Mouse (Mus musculus) forebrain, embryonic 10.5 days (tissue): ENCODE data around the gene Tnf. TPM values are rescaled to one million over a fixed set of nuclear protein-coding genes. Genes with fewer than 3 reads are reported as not detected.

Source experiments
- DNase-seq: peaks from one replicate; pipeline ENCODE4 v3.0.0-alpha.2; 2017; ENCODE audit warnings: low spot score; ENCODE audit errors: extremely low spot score
- H3K27ac ChIP-seq: fragments of 300-500 bp; sonication (generic); 2 replicates; pipeline ENCODE4 v1.5.1; 2016; ENCODE audit warnings: mild to moderate bottlenecking
- H3K27me3 ChIP-seq: fragments of 300-500 bp; sonication (generic); 2 replicates; pipeline ENCODE4 v1.6.1; 2016; ENCODE audit warnings: mild to moderate bottlenecking; ENCODE audit not compliant: poor library complexity, severe bottlenecking
- H3K36me3 ChIP-seq: fragments of 300-500 bp; sonication (generic); replicated peaks from 2 replicates; pipeline ENCODE4 v1.6.1; 2016; ENCODE audit warnings: mild to moderate bottlenecking, moderate library complexity
- H3K4me1 ChIP-seq: fragments of 300-500 bp; sonication (generic); 2 replicates; pipeline ENCODE4 v1.6.1; 2016
- H3K4me3 ChIP-seq: fragments of 300-500 bp; sonication (generic); 2 replicates; pipeline ENCODE4 v1.5.1; 2016; ENCODE audit warnings: mild to moderate bottlenecking, moderate library complexity
- H3K9me3 ChIP-seq: fragments of 300-500 bp; sonication (generic); 2 replicates; pipeline ENCODE4 v1.6.1; 2016; ENCODE audit warnings: mild to moderate bottlenecking, moderate library complexity
- WGBS: fragments of 180-500 bp; shearing (Covaris S2); methylation state at CpG from one replicate; pipeline ENCODE4 v1.1.7; 2016; 5-methylcytosine and 5-hydroxymethylcytosine counted together
- polyA plus RNA-seq: library from polyadenylated mRNA; unstranded; fragments of >200 nt; fragmentation: Nextera tagmentation; extraction: Ambion mirVana; gene quantifications from 2 replicates; pipeline ENCODE4 v1.2.1, GENCODE M21; 2016

Tnf gene
- polyA plus RNA-seq, 1 experiment from 2014 or later: 0.10 TPM

- 89% methylated on average over 5 of the region's 5 CpGs for WGBS
Measured at GRCm38 (mm10) chr17:35192924-35193323, 8.9 kb downstream of the Tnf start.

DNA sequence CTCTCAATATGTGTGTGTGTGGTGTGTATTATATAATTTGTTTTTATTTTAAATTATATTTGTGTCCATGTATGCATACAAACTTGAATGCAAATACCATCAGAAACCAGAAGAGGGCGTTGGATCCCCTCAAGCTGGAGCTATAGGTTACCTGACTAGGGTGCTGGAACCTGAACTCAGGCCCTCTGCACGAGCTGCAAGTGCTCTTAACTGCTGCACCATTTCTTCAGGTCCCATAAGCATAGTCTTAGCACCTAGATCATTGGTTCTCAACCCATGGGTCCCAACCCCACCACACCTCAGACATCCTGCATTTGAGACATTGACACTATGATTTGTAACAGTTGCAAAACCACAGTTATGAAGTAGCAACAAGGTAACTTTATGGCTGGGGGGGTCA lies 10.1 kb downstream of the Tnf start:
- H3K27ac ChIP-seq: no peak overlapping the region
- no peak overlapping the region for H3K4me3 ChIP-seq
- DNase-seq: no peak
- WGBS: 67% methylated on average over 2 of the region's 2 CpGs
- H3K36me3 ChIP-seq: no peaks in the 10 kb centered on the region
- H3K27me3 ChIP-seq: peaks cover 35% of the 10 kb centered on the region
- H3K4me1 ChIP-seq: peaks cover 31% of the 10 kb centered on the region
- no peaks in the 10 kb centered on the region for H3K9me3 ChIP-seq

More at GRCm38 (mm10) chr17:35192924-35193323, 8.9 kb downstream of the Tnf start:
- Histone ChIP-seq H3K9me3 (no peaks in the 10 kb centered on the region), H3K36me3 (no peaks in the 10 kb centered on the region), H3K4me3 (no peak overlapping the region), H3K4me1 (peaks cover 29% of the 10 kb centered on the region), H3K27ac (no peak overlapping the region), H3K27me3 (peaks cover 47% of the 10 kb centered on the region)
- DNase-seq: no peak

DNA sequence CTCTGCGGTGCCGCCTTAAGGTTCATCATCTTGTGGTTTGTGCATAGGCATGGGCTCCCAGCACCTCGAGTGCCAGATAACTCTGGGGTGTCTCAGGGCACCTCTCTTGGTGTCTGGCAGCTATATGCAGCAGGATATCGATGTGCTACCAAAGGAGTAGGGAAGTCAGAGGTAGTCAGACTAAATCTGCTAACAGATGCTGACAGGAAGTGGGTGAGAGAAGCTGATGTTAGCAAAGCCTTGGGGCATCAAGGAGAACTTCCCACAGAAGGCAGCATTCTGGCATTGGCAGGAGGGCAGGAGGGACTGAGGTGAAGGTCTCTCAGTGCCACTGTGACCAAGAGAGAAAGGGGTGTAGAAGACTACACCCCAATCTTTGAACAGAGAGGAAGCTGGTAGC lies 11.7 kb downstream of the Tnf start:
- no peaks in the 10 kb centered on the region for H3K9me3 ChIP-seq
- WGBS: 76% methylated on average over 4 of the region's 4 CpGs
- H3K27ac ChIP-seq: no peak overlapping the region
- H3K27me3 ChIP-seq: peaks cover 19% of the 10 kb centered on the region
- DNase-seq: no peak
- H3K4me1 ChIP-seq: peaks cover 34% of the 10 kb centered on the region
- no peaks in the 10 kb centered on the region for H3K36me3 ChIP-seq
- no peak overlapping the region for H3K4me3 ChIP-seq

DNA sequence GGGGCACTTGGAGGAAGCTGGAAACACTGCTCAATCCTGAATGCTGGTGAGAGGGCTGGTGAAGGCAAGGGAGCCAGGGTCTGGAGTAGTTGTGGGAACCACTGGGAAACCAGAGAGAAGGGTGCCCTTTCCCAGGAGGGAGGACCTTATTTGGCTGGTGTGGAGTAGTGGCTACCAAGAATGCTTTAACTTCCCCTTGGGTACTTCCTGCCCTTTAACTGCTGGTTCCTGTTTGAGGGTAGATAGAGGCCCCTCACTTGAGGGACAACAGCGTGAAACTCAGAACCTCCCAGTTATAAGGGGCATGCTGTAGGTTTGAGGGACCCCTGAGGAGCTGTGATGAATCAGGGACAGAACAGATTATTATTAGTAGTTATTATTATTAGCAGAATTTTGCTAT lies 12.6 kb downstream of the Tnf start:
- Histone ChIP-seq H3K4me3 (no peak overlapping the region), H3K36me3 (no peaks in the 10 kb centered on the region)
- DNase-seq: no peak

GRCm38 (mm10) chr17:35187959-35188610 lies 13.7 kb downstream of the Tnf start, which contains the start of gene Lst1:
Lst1 (minus strand) TSS chr17:35188439.
- 0 out of 2 replicates have a peak within 1 kb of the TSS, but pooled peaks have one; percentile 53 for H3K27ac ChIP-seq
- no peaks in the 10 kb centered on the region for H3K36me3 ChIP-seq
- DNase-seq: no peak
- no peaks in the 10 kb centered on the region for H3K27me3 ChIP-seq
- no peak within 1 kb of the TSS for H3K4me3 ChIP-seq
- WGBS: 80% methylated on average over 7 of the region's 7 CpGs
- H3K9me3 ChIP-seq: no peaks in the 10 kb centered on the region
- H3K4me1 ChIP-seq: peaks cover 27% of the 10 kb centered on the region

More for the DNA sequence above, 12.6 kb downstream of the Tnf start:
- 65% methylated on average over 1 of the region's 1 CpGs for WGBS
- Histone ChIP-seq H3K27me3 (peaks cover 10% of the 10 kb centered on the region), H3K4me1 (peaks cover 30% of the 10 kb centered on the region), H3K9me3 (no peaks in the 10 kb centered on the region), H3K27ac (0 out of 2 replicates have a peak overlapping the region, but pooled peaks have one; percentile 15)

GRCm38 (mm10) chr17:35187345-35187744 lies 14.5 kb downstream of the Tnf start:
- Histone ChIP-seq H3K9me3 (no peaks in the 10 kb centered on the region), H3K27me3 (no peaks in the 10 kb centered on the region), H3K27ac (0 out of 2 replicates have a peak overlapping the region, but pooled peaks have one; percentile 53), H3K4me3 (no peak overlapping the region), H3K4me1 (peaks cover 27% of the 10 kb centered on the region), H3K36me3 (no peaks in the 10 kb centered on the region)
- WGBS: 79% methylated on average over 4 of the region's 4 CpGs
- DNase-seq: no peak

DNA sequence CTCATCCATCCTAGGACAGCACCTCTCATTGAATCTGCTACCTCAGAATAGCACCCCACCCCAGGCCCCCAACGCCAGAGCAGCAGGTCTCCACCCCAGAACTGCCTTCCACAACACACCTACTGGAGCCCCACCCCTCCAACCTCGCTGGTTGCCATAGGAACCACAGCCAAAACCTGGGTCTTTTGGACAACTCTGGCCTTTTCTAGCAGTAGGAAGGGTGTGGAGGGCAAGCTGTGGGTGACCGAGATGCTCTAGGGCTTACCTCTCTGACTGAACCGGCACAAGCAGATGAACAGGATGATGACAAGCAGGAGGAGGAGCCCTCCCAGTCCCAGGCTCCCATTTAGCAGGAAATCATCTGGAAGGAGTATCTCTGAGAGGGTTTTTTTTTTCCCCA lies 15.1 kb downstream of the Tnf start:
- Histone ChIP-seq H3K36me3 (no peaks in the 10 kb centered on the region), H3K27ac (peak overlapping the region; percentile 86), H3K4me3 (peak overlapping the region; percentile 57), H3K27me3 (no peaks in the 10 kb centered on the region), H3K4me1 (peaks cover 27% of the 10 kb centered on the region), H3K9me3 (no peaks in the 10 kb centered on the region)
- DNase-seq: peak; percentile 40
- under 1% methylated on average over 4 of the region's 4 CpGs for WGBS

GRCm38 (mm10) chr17:35185639-35186611 lies 15.9 kb downstream of the Tnf start:
- H3K4me1 ChIP-seq: peaks cover 27% of the 10 kb centered on the region
- DNase-seq: peak; percentile 62
- 4% methylated on average over 18 of the region's 18 CpGs for WGBS

DNA sequence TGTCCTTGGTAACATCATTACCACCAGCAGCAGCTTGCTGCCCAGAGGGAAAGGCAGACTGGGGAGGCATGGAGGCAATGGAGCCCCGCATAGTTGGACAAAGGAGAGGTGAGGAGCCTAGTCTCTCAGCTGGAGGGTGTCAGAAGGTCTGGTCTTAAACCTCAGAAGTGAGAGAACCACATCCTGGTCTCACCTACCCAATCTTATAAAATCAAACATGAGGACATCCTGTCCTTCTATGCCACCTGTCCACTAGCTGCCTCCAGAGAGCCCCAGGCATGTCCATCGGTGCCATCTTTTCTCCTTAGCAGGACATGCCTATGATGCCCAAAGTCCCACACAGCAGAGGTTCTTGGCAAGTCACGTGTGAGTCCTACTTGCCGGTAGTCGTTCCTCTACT lies 21.7 kb downstream of the Tnf start:
- Histone ChIP-seq H3K27me3 (no peaks in the 10 kb centered on the region), H3K4me1 (0 out of 2 replicates have a peak, but pooled peaks cover 3% of the 10 kb centered on the region), H3K27ac (no peak overlapping the region), H3K4me3 (no peak overlapping the region), H3K9me3 (no peaks in the 10 kb centered on the region), H3K36me3 (no peaks in the 10 kb centered on the region)
- WGBS: 92% methylated on average over 5 of the region's 5 CpGs
- no peak for DNase-seq

More at GRCm38 (mm10) chr17:35185639-35186611, 15.9 kb downstream of the Tnf start:
- Histone ChIP-seq H3K9me3 (no peaks in the 10 kb centered on the region), H3K27me3 (no peaks in the 10 kb centered on the region), H3K36me3 (no peaks in the 10 kb centered on the region), H3K27ac (peak overlapping the region; percentile 86), H3K4me3 (peak overlapping the region; percentile 57)

DNA sequence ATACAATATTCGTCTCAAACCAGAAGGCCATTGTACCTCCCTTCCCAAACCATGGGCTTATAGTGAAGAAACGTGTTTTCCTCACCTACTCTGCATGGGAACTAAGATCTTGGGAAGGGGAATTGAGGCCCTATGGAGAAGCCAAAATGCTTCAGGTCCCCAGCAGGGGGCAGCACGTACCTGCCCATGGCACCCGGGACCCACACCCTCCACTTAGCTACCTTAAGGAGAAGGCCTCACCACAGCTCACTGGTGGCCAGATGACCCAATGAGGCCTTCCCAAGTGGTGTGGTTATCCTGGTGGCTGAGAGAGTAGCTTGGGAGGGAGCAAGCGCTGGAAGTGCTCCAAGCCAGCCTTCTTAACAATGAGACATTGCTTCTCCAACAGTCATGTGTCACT lies 23.3 kb downstream of the Tnf start:
- Histone ChIP-seq H3K36me3 (no peaks in the 10 kb centered on the region), H3K27me3 (no peaks in the 10 kb centered on the region), H3K27ac (no peak overlapping the region), H3K4me1 (0 out of 2 replicates have a peak, but pooled peaks cover 3% of the 10 kb centered on the region), H3K4me3 (no peak overlapping the region), H3K9me3 (no peaks in the 10 kb centered on the region)
- 16% methylated on average over 5 of the region's 5 CpGs for WGBS
- peak; percentile 64 for DNase-seq

DNA sequence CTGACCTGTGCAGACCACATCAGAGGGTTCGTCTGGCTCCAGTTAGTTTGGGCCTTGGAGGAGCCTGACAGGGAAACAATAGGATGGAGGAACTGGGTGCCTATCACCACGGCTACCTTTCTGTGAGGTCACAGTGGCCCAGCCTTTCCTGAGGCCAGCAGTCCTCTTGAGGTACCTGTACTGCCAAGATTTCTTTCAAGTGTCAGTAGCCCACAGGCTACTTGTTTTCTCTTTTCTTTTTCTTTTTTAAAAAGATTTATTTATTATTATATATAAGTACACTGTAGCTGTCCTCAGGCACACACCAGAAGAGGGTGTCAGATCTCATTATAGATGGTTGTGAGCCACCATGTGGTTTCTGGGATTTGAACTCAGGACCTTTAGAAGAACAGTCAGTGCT lies 25.8 kb downstream of the Tnf start, which contains the start of gene Aif1:
Gene Aif1 (minus strand): TSS at position 101 of the 400 bp plus-strand sequence.
- Histone ChIP-seq H3K27ac (no peak within 1 kb of the TSS), H3K36me3 (no peaks in the 10 kb centered on the region), H3K4me3 (no peak within 1 kb of the TSS), H3K9me3 (no peaks in the 10 kb centered on the region), H3K4me1 (0 out of 2 replicates have a peak, but pooled peaks cover 3% of the 10 kb centered on the region), H3K27me3 (no peaks in the 10 kb centered on the region)
- 57% methylated on average over 2 of the region's 2 CpGs for WGBS
- no peak for DNase-seq

DNA sequence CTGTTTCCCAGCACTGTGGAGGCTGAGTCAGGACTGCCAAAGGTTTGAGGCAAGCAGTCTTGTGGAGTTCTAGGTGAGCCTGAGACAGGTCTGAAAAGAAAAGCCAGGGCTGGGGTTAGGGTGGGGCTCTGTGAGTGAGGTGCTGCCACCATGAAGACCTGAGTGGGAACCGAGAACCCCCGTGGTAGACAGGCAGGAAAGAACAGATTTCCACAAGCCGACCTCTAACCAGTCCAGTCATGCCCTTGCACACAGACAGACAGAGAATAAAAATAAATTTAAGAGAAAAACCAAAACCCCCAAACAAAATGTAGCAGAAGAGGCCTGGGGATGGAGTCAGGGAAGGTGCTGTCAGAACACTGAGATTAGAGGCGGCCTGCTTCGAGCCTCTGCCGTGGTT lies 26.4 kb downstream of the Tnf start:
- Histone ChIP-seq H3K27ac (no peak overlapping the region), H3K27me3 (no peaks in the 10 kb centered on the region), H3K9me3 (no peaks in the 10 kb centered on the region), H3K4me3 (no peak overlapping the region), H3K36me3 (no peaks in the 10 kb centered on the region), H3K4me1 (0 out of 2 replicates have a peak, but pooled peaks cover 3% of the 10 kb centered on the region)
- 81% methylated on average over 6 of the region's 6 CpGs for WGBS
- DNase-seq: no peak
